Mouse (Mus musculus) CH12.LX (cell line): ENCODE measurements around the gene Car8. TPM values are rescaled to one million over a fixed set of nuclear protein-coding genes. Genes with fewer than 3 reads are reported as not detected.

ENCODE experiments used
- DNase-seq: peaks from one replicate; pipeline ENCODE4 v3.0.0-alpha.2; 2013; ENCODE audit errors: extremely low read depth
- H3K27ac ChIP-seq: 2 replicates; pipeline ENCODE4 v1.5.1; 2012; ENCODE audit warnings: low read depth, mild to moderate bottlenecking, control low read depth, moderate library complexity; ENCODE audit not compliant: insufficient read depth
- H3K27me3 ChIP-seq: replicated peaks from 2 replicates; pipeline ENCODE3; 2012; ENCODE audit warnings: inconsistent platforms
- H3K36me3 ChIP-seq, 2 experiments: replicated peaks in 1 of 2; 2 replicates each; pipeline versions ENCODE3 to v1.6.1; 2012; ENCODE audit warnings: inconsistent platforms in 1 of 2, low read length in 1 of 2, mild to moderate bottlenecking in 1 of 2, mixed read lengths in 1 of 2, moderate library complexity in 1 of 2; ENCODE audit not compliant: control insufficient read depth in 1 of 2, insufficient read depth in 1 of 2
- H3K4me1 ChIP-seq, 2 experiments: 2 replicates each; pipeline ENCODE4 v1.6.1; 2012; ENCODE audit warnings: inconsistent platforms in 1 of 2, moderate library complexity in 1 of 2; ENCODE audit not compliant: insufficient read depth in 2 of 2, control insufficient read depth in 1 of 2
- H3K4me2 ChIP-seq: 2 replicates; pipeline ENCODE4 v1.6.1; 2012; ENCODE audit warnings: low read depth, mild to moderate bottlenecking, control low read depth; ENCODE audit not compliant: poor library complexity, insufficient read depth, severe bottlenecking
- H3K4me3 ChIP-seq, 3 experiments: fragments of 150-350 bp in 1 of 3; sonication (generic) in 1 of 3; replicated peaks in 1 of 3; 2 replicates each; pipeline versions ENCODE3 to v1.5.1; 2011 to 2012; ENCODE audit warnings: low read depth in 2 of 3, low read length in 2 of 3, mild to moderate bottlenecking in 2 of 3, moderate library complexity in 2 of 3, control low read depth in 1 of 3, improper control_type of control experiment in 1 of 3, inconsistent platforms in 1 of 3, mixed read lengths in 1 of 3; ENCODE audit not compliant: poor library complexity in 1 of 3
- H3K79me2 ChIP-seq: replicated peaks from 2 replicates; pipeline ENCODE4 v1.6.1; 2012; ENCODE audit warnings: mild to moderate bottlenecking, moderate library complexity; ENCODE audit not compliant: control insufficient read depth, poor library complexity, insufficient read depth, severe bottlenecking; ENCODE audit errors: extremely low read depth
- H3K9ac ChIP-seq: 2 replicates; pipeline ENCODE4 v1.6.1; 2012; ENCODE audit warnings: low read depth, mild to moderate bottlenecking, control low read depth, moderate library complexity; ENCODE audit not compliant: insufficient read depth
- H3K9me3 ChIP-seq: replicated peaks from 2 replicates; pipeline ENCODE3; 2012; ENCODE audit warnings: low read length, inconsistent platforms, mixed read lengths
- BHLHE40 ChIP-seq: IDR thresholded peaks from 2 replicates; pipeline ENCODE4 v1.6.1; 2011; ENCODE audit warnings: mild to moderate bottlenecking, low read depth, low read length, improper control_type of control experiment
- CHD1 ChIP-seq: IDR thresholded peaks from 2 replicates; pipeline ENCODE4 v1.6.1; 2012; ENCODE audit warnings: low read depth, low read length, improper control_type of control experiment, inconsistent platforms
- CTCF ChIP-seq, 2 experiments: IDR thresholded peaks in 1 of 2; conservative IDR thresholded peaks in 1 of 2; 2 replicates each; pipeline ENCODE4 v1.5.1; 2011 to 2012; ENCODE audit warnings: low read depth in 2 of 2, low read length in 2 of 2, improper control_type of control experiment in 1 of 2, inconsistent platforms in 1 of 2, mild to moderate bottlenecking in 1 of 2, moderate library complexity in 1 of 2
- E2F4 ChIP-seq: IDR thresholded peaks from 2 replicates; pipeline ENCODE4 v1.6.1; 2011; ENCODE audit warnings: low read depth, low read length, improper control_type of control experiment; ENCODE audit not compliant: insufficient replicate concordance
- ELF1 ChIP-seq: IDR thresholded peaks from 2 replicates; pipeline ENCODE4 v1.6.1; 2014; ENCODE audit warnings: low read depth, mild to moderate bottlenecking, inconsistent platforms, low read length, improper control_type of control experiment
- EP300 ChIP-seq: IDR thresholded peaks from 2 replicates; pipeline ENCODE4 v1.6.1; 2011; ENCODE audit warnings: low read length, improper control_type of control experiment
- HCFC1 ChIP-seq: IDR thresholded peaks from 2 replicates; pipeline ENCODE4 v1.6.1; 2012; ENCODE audit warnings: low read depth, mild to moderate bottlenecking, inconsistent platforms, low read length, improper control_type of control experiment
- MAFK ChIP-seq: IDR thresholded peaks from 2 replicates; pipeline ENCODE4 v1.6.1; 2011; ENCODE audit warnings: low read length, improper control_type of control experiment; ENCODE audit not compliant: insufficient replicate concordance
- MAX ChIP-seq: IDR thresholded peaks from 2 replicates; pipeline ENCODE4 v1.6.1; 2011; ENCODE audit warnings: low read length, improper control_type of control experiment
- MAZ ChIP-seq: IDR thresholded peaks from 2 replicates; pipeline ENCODE4 v1.6.1; 2012; ENCODE audit warnings: low read depth, mild to moderate bottlenecking, inconsistent platforms, low read length, improper control_type of control experiment, moderate library complexity
- MXI1 ChIP-seq: IDR thresholded peaks from 2 replicates; pipeline ENCODE4 v1.6.1; 2011; ENCODE audit warnings: mild to moderate bottlenecking, low read depth, low read length, improper control_type of control experiment
- MYC ChIP-seq: IDR thresholded peaks from 2 replicates; pipeline ENCODE4 v1.6.1; 2011; ENCODE audit warnings: low read depth, mild to moderate bottlenecking, improper control_type of control experiment, low read length
- NELFE ChIP-seq: IDR thresholded peaks from 2 replicates; pipeline ENCODE4 v1.6.1; 2011; ENCODE audit warnings: low read depth, low read length, improper control_type of control experiment
- NRF1 ChIP-seq: IDR thresholded peaks from 2 replicates; pipeline ENCODE4 v1.6.1; 2014; ENCODE audit warnings: low read depth, mild to moderate bottlenecking, inconsistent platforms, low read length, improper control_type of control experiment, moderate library complexity
- POLR2A ChIP-seq: IDR thresholded peaks from 2 replicates; pipeline ENCODE4 v1.6.1; 2011; ENCODE audit warnings: low read depth, mild to moderate bottlenecking, improper control_type of control experiment, low read length
- RAD21 ChIP-seq: IDR thresholded peaks from 2 replicates; pipeline ENCODE4 v1.6.1; 2011; ENCODE audit warnings: low read depth, mild to moderate bottlenecking, low read length, improper control_type of control experiment, moderate library complexity
- RCOR1 ChIP-seq: conservative IDR thresholded peaks from 2 replicates; pipeline ENCODE4 v1.6.1; 2012; ENCODE audit warnings: low read depth, mild to moderate bottlenecking, inconsistent platforms, low read length, improper control_type of control experiment
- SIN3A ChIP-seq: IDR thresholded peaks from 2 replicates; pipeline ENCODE4 v1.6.1; 2012; ENCODE audit warnings: low read length, improper control_type of control experiment, inconsistent platforms
- SMC3 ChIP-seq: IDR thresholded peaks from 2 replicates; pipeline ENCODE4 v1.6.1; 2011; ENCODE audit warnings: low read depth, low read length, improper control_type of control experiment
- UBTF ChIP-seq: IDR thresholded peaks from 2 replicates; pipeline ENCODE4 v1.6.1; 2012; ENCODE audit warnings: low read depth, mild to moderate bottlenecking, inconsistent platforms, low read length, improper control_type of control experiment, moderate library complexity
- USF1 ChIP-seq: IDR thresholded peaks from 2 replicates; pipeline ENCODE4 v1.6.1; 2014; ENCODE audit warnings: low read depth, mild to moderate bottlenecking, inconsistent platforms, low read length, improper control_type of control experiment
- ZC3H11A ChIP-seq: IDR thresholded peaks from 2 replicates; pipeline ENCODE4 v1.6.1; 2012; ENCODE audit warnings: low read depth, mild to moderate bottlenecking, inconsistent platforms, low read length, improper control_type of control experiment
- ZKSCAN1 ChIP-seq: IDR thresholded peaks from 2 replicates; pipeline ENCODE4 v1.6.1; 2012; ENCODE audit warnings: low read depth, inconsistent platforms, low read length, improper control_type of control experiment, borderline replicate concordance
- ZNF384 ChIP-seq: IDR thresholded peaks from 2 replicates; pipeline ENCODE4 v1.6.1; 2012; ENCODE audit warnings: low read depth, low read length, improper control_type of control experiment, inconsistent platforms
- dilution Hi-C: fragments of 300-500 bp; cut with MboI; formaldehyde crosslinking; loops from 2 replicates; pipeline ENCODE4 v1.14.3; 2020; ENCODE audit warnings: low sequenced_read_pairs; ENCODE audit not compliant: extremely low pct_unique_long_range_greater_than_20kb, extremely low pct_ligation_motif_present
- in situ Hi-C: fragments of 300-500 bp; cut with MboI; formaldehyde crosslinking; loops from 3 replicates; pipeline ENCODE4 v1.14.3; 2019; ENCODE audit warnings: low sequenced_read_pairs, low pct_ligation_motif_present, low pct_unique_long_range_greater_than_20kb, mixed read lengths
- polyA plus RNA-seq: library from polyadenylated mRNA; unstranded; fragments of >175 nt; gene quantifications from 2 replicates; pipeline ENCODE4 v1.2.1, GENCODE M21; 2012; ENCODE audit warnings: low read depth; ENCODE audit not compliant: insufficient read length
- total RNA-seq, 2 experiments: library from RNA; depleted of rRNA; stranded (reverse); fragments of 300-350 nt in 1 of 2; fragments of >200 nt in 1 of 2; gene quantifications; 2 replicates each; pipeline ENCODE4 v1.2.3; 2012 to 2014

The Car8 gene
- total and polyA plus RNA-seq, 3 experiments, result not detected

DNA sequence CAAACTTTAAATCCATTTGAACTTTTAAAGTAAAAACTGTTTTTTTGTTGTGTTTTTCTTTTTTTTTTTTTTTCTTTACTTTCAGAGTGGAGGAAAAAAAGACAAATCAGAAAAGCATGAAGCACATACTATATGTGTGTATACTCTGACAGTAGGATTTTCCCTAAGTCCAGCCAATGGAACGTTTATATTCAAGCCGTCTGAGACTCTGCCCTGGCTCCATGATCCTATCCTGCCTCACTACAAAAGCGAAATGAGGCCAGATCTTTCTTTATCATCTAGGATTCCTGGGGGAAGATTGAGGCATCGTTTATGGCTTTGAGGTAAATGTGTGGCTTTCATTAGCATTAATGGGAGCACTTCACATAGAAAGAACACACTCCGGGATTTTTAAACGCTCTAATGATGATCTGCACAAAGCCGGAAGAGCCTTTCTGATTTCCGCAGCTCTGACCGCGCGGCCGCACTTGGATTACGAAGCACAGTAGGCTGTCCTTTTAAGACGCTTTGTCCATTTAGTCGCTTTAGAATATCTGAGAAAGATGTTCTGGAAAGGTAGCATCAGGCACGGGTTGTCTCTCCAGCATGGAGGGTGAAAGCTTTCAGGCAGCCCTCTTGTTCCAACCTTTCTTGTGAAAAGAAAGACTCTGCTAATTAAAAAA is 128.8 kb downstream of the Car8 start:
- no peaks in the 10 kb centered on the region for H3K36me3 ChIP-seq
- H3K27me3 ChIP-seq, result no peaks in the 10 kb centered on the region
- H3K4me2 ChIP-seq, result no peak overlapping the region
- H3K79me2 ChIP-seq, result no peaks in the 10 kb centered on the region
- H3K9me3 ChIP-seq, result no peaks in the 10 kb centered on the region
- dilution Hi-C loops (no loop called here), in situ Hi-C loops (no loop called here)
- H3K4me1 ChIP-seq, result peaks cover 2 to 7% of the 10 kb centered on the region in 2 experiments; a peak in 2 of 4 replicates
- no peak for TF ChIP-seq ZNF384
- TF ChIP-seq NRF1, result no peak
- H3K9ac ChIP-seq, result no peak overlapping the region
- no peak overlapping the region for H3K27ac ChIP-seq
- no peak for DNase-seq
- H3K4me3 ChIP-seq, result no peak overlapping the region

DNA sequence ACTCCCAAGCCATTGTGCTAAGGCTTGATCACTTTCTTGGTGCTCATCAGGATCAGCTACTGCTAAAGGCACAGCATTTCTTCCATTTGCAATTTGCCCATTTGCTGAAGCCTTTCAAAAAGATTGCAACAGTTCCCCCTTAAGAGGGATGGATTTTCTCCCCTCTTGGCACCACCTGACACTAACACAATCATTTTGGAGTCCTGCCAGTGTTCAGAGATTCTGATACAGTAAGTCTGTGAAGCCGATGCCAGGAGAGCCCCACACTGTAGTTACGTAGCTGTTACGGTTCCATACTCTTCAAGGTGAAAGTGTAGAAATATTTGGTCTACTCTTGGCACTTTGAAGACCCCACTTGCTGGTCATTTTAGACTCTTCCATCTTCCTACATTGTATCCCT is 137.4 kb downstream of the Car8 start:
- TF ChIP-seq NELFE (no peak), ZKSCAN1 (no peak), SIN3A (no peak), UBTF (no peak), MAZ (no peak), SMC3 (no peak), E2F4 (no peak), MAX (no peak), MAFK (no peak), POLR2A (no peak)
- Histone ChIP-seq H3K4me2 (no peak overlapping the region), H3K9ac (no peak overlapping the region), H3K9me3 (no peaks in the 10 kb centered on the region), H3K4me3 (no peak overlapping the region), H3K36me3 (no peaks in the 10 kb centered on the region), H3K79me2 (no peaks in the 10 kb centered on the region), H3K27me3 (no peaks in the 10 kb centered on the region), H3K4me1 (peaks cover 0 to 6% of the 10 kb centered on the region in 2 experiments; a peak in 1 of 4 replicates), H3K27ac (no peak overlapping the region)
- in situ Hi-C loops (no loop called here), dilution Hi-C loops (no loop called here)
- no peak for DNase-seq

DNA sequence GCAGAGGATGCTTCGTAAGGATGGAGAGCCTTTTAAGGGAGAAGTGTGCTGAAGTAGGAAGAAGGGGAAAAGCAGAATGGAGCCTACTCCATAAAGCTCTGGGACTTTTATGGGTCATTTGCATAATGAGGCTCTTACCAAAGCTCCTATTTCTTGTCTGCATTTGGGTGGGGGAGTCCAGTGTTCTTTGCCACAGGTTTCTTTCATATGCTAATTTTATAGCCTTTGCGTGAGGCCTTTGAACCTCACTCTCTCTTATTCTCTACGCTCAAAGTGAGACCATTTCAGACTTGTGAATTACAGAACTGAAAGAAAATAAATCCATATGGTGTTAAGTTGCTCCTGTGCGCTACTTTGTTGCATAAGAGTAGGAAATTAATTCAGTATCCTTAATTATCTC is 140.8 kb downstream of the Car8 start:
- H3K27ac ChIP-seq, result no peak overlapping the region
- H3K4me1 ChIP-seq, result peaks cover 0 to 6% of the 10 kb centered on the region in 2 experiments; a peak in 1 of 4 replicates
- no peak overlapping the region for H3K4me2 ChIP-seq
- in situ Hi-C loops, result no loop called here
- dilution Hi-C loops, result no loop called here
- H3K79me2 ChIP-seq, result no peaks in the 10 kb centered on the region
- no peak overlapping the region for H3K4me3 ChIP-seq
- no peak overlapping the region for H3K9ac ChIP-seq
- peak; percentile 4 for DNase-seq
- TF ChIP-seq ZC3H11A (no peak), NRF1 (no peak), MAX (no peak), MYC (no peak), BHLHE40 (no peak), SIN3A (no peak), ELF1 (no peak), USF1 (no peak), MXI1 (no peak), SMC3 (no peak), HCFC1 (no peak), CTCF (conservative IDR thresholded peaks at IDR 0.05 in 1 of 2, IDR thresholded peaks at IDR 0.05 in 1 of 2; ENCODE audit: low read depth in 2 of 2, low read length in 2 of 2) (no peak), EP300 (no peak), RAD21 (no peak), CHD1 (no peak), RCOR1 (no peak)
- H3K9me3 ChIP-seq, result no peaks in the 10 kb centered on the region
- H3K27me3 ChIP-seq, result no peaks in the 10 kb centered on the region
- no peaks in the 10 kb centered on the region for H3K36me3 ChIP-seq
